Mouse (Mus musculus) embryonic fibroblast, embryonic 13.5 days (primary cell): ENCODE measurements around the gene Ccdc188.

Experiments used
- CTCF ChIP-seq: IDR thresholded peaks from 2 replicates; pipeline ENCODE4 v1.5.1; 2011; ENCODE audit warnings: mild to moderate bottlenecking, control low read depth, low read length, moderate library complexity, borderline replicate concordance; ENCODE audit not compliant: insufficient read depth
- POLR2A ChIP-seq: IDR thresholded peaks from 2 replicates; pipeline ENCODE4 v1.6.1; 2011; ENCODE audit warnings: low read depth, mild to moderate bottlenecking, control low read depth, low read length, moderate library complexity

DNA sequence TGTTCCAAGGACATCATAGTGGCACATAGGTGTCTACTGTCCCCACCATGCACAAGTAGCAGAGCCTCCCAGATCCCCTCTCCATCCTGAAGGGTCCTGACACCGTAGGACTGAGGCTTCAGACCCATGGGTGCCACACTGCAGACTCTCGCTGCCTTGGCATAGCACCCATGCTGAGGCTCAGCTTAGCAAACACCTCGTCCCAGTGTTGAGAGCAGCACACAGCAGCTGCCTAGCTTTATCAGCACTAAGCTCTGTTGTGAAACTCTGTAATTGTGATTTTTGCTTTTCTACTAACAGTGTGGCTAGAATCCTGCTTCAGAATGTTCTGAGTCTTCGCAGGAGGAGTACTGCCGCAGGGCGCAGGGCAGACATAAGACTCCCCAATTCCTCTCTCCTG lies 19.8 kb upstream of the Ccdc188 start:
- no peak for TF ChIP-seq CTCF
- no peak for TF ChIP-seq POLR2A
